Mouse (Mus musculus): Measurements from ENCODE around the gene Cyb561d2. TPM values are rescaled to one million over a fixed set of nuclear protein-coding genes. Genes with fewer than 3 reads are reported as not detected.

Cyb561d2 gene
- total and polyA plus RNA-seq, 3 experiments, result 37.8 to 38.1 TPM; not detected in 1

DNA sequence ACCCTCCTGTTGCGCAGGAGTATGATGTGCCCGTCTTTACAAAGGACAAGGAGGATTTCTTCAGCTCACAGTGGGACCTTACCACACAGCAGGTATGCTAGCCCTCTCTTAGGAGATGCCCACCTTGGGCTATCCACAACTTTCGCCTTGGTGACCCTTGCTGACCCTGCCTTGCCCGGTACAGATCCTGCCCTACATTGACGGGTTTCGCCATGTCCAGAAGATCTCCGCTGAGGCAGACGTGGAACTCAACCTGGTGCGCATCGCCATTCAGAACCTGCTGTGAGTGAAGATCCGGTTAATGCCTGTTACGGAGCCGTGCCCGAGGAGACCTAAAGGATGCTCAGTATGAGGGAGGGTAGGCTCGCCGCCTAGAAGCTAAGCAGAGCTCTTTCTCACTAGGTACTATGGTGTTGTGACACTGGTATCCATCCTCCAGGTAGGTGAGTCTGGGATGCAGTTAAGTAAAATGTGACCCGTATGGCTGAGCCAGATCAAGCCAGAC, 2.3 kb upstream of the Cyb561d2 start:
- no peak overlapping the region for H3K9ac ChIP-seq (ENCODE audit: control insufficient read depth, low read depth, low read length, poor library complexity, severe bottlenecking)
- H3K36me3 ChIP-seq (ENCODE audit: control insufficient read depth in 1 of 2, insufficient read depth in 2 of 2, low read length in 2 of 2), result peaks cover 0 to 2% of the 10 kb centered on the region in 2 experiments; a peak in 1 of 4 replicates
- no peak for DNase-seq (ENCODE audit: low read depth, low spot score)
- TF ChIP-seq POLR2A (IDR thresholded peaks at IDR 0.05; ENCODE audit: control insufficient read depth in 1 of 2, insufficient read depth in 1 of 2, low read depth in 1 of 2, low read length in 2 of 2, poor library complexity in 1 of 2), result no peak
- TF ChIP-seq ZNF384 (IDR thresholded peaks at IDR 0.05; ENCODE audit: low read depth, low read length), result no peak
- TF ChIP-seq ETS1 (IDR thresholded peaks at IDR 0.05; ENCODE audit: low read depth, low read length), result no peak
- TF ChIP-seq GATA1 (IDR thresholded peaks at IDR 0.05; ENCODE audit: low read depth, low read length), result no peak
- no peak for TF ChIP-seq CTCF (IDR thresholded peaks at IDR 0.05 in 2 of 3, conservative IDR thresholded peaks at IDR 0.05 in 1 of 3; ENCODE audit: control insufficient read depth in 1 of 3, insufficient read depth in 1 of 3, low read depth in 2 of 3, low read length in 3 of 3, poor library complexity in 1 of 3, severe bottlenecking in 1 of 3)
- TF ChIP-seq CHD1 (IDR thresholded peaks at IDR 0.05; ENCODE audit: low read depth, low read length), result no peak
- no peak for TF ChIP-seq TAL1 (IDR thresholded peaks at IDR 0.05; ENCODE audit: low read length)
- TF ChIP-seq TBP (IDR thresholded peaks at IDR 0.05; ENCODE audit: low read depth, low read length), result no peak
- no peak for TF ChIP-seq MYC (IDR thresholded peaks at IDR 0.05; ENCODE audit: low read depth, low read length)
- no peak for TF ChIP-seq ZKSCAN1 (IDR thresholded peaks at IDR 0.05; ENCODE audit: low read depth, low read length)
- TF ChIP-seq POLR2AphosphoS5 (IDR thresholded peaks at IDR 0.05; ENCODE audit: borderline replicate concordance, low read depth, low read length), result no peak
- TF ChIP-seq UBTF (IDR thresholded peaks at IDR 0.05; ENCODE audit: borderline replicate concordance, insufficient read depth, low read depth, low read length), result no peak
- no peak for TF ChIP-seq CHD2 (IDR thresholded peaks at IDR 0.05; ENCODE audit: low read length)
- no peak for TF ChIP-seq KAT2A (conservative IDR thresholded peaks at IDR 0.05; ENCODE audit: low read depth, low read length)
- H3K79me2 ChIP-seq (ENCODE audit: control insufficient read depth, insufficient read depth, low read length, poor library complexity), result peaks cover 4% of the 10 kb centered on the region; the same call in 1 of the 2 replicates
- H3K4me1 ChIP-seq (ENCODE audit: control insufficient read depth in 1 of 2, insufficient read depth in 2 of 2, low read length in 2 of 2), result peaks cover 0 to 8% of the 10 kb centered on the region in 2 experiments; a peak in 1 of 4 replicates
- H3K27me3 ChIP-seq (ENCODE audit: control insufficient read depth in 1 of 2, insufficient read depth in 2 of 2, low read length in 2 of 2), result no peaks in the 10 kb centered on the region
- no peak overlapping the region for H3K4me3 ChIP-seq (ENCODE audit: control insufficient read depth in 1 of 2, insufficient read depth in 1 of 2, low read depth in 2 of 2, low read length in 2 of 2)
- no peaks in the 10 kb centered on the region for H3K9me3 ChIP-seq (replicated peaks; ENCODE audit: insufficient read depth, low read length)
- no peak overlapping the region for H3K27ac ChIP-seq (ENCODE audit: control insufficient read depth, low read depth, low read length)

- Histone ChIP-seq H3K9ac (ENCODE audit: control insufficient read depth, low read depth, low read length, poor library complexity, severe bottlenecking) (no peak overlapping the region), H3K4me1 (ENCODE audit: control insufficient read depth in 1 of 2, insufficient read depth in 2 of 2, low read length in 2 of 2) (peaks cover 0 to 8% of the 10 kb centered on the region in 2 experiments; a peak in 1 of 4 replicates), H3K9me3 (replicated peaks; ENCODE audit: insufficient read depth, low read length) (no peaks in the 10 kb centered on the region), H3K79me2 (ENCODE audit: control insufficient read depth, insufficient read depth, low read length, poor library complexity) (peaks cover 4% of the 10 kb centered on the region; the same call in 1 of the 2 replicates), H3K4me3 (ENCODE audit: control insufficient read depth in 1 of 2, insufficient read depth in 1 of 2, low read depth in 2 of 2, low read length in 2 of 2) (no peak overlapping the region), H3K27ac (ENCODE audit: control insufficient read depth, low read depth, low read length) (no peak overlapping the region), H3K36me3 (ENCODE audit: control insufficient read depth in 1 of 2, insufficient read depth in 2 of 2, low read length in 2 of 2) (peaks cover 0 to 2% of the 10 kb centered on the region in 2 experiments; a peak in 1 of 4 replicates), H3K27me3 (ENCODE audit: control insufficient read depth in 1 of 2, insufficient read depth in 2 of 2, low read length in 2 of 2) (no peaks in the 10 kb centered on the region)
- no peak for DNase-seq (ENCODE audit: low read depth, low spot score)
- TF ChIP-seq TBP (IDR thresholded peaks at IDR 0.05; ENCODE audit: low read depth, low read length), result no peak
- no peak for TF ChIP-seq ZMIZ1 (IDR thresholded peaks at IDR 0.05; ENCODE audit: low read depth, low read length)
- no peak for TF ChIP-seq USF2 (IDR thresholded peaks at IDR 0.05; ENCODE audit: borderline replicate concordance in 1 of 2, insufficient read depth in 1 of 2, low read depth in 1 of 2, low read length in 2 of 2)
- no peak for TF ChIP-seq HCFC1 (IDR thresholded peaks at IDR 0.05; ENCODE audit: low read depth, low read length)
- TF ChIP-seq UBTF (IDR thresholded peaks at IDR 0.05; ENCODE audit: borderline replicate concordance, insufficient read depth, low read depth, low read length), result no peak
- no peak for TF ChIP-seq ETS1 (IDR thresholded peaks at IDR 0.05; ENCODE audit: low read depth, low read length)
- TF ChIP-seq ZC3H11A (IDR thresholded peaks at IDR 0.05; ENCODE audit: low read depth, low read length), result no peak
- no peak for TF ChIP-seq CTCF (IDR thresholded peaks at IDR 0.05 in 2 of 3, conservative IDR thresholded peaks at IDR 0.05 in 1 of 3; ENCODE audit: control insufficient read depth in 1 of 3, insufficient read depth in 1 of 3, low read depth in 2 of 3, low read length in 3 of 3, poor library complexity in 1 of 3, severe bottlenecking in 1 of 3)
- no peak for TF ChIP-seq CHD1 (IDR thresholded peaks at IDR 0.05; ENCODE audit: low read depth, low read length)
- TF ChIP-seq MXI1 (IDR thresholded peaks at IDR 0.05; ENCODE audit: low read depth, low read length), result no peak
- no peak for TF ChIP-seq NELFE (IDR thresholded peaks at IDR 0.05; ENCODE audit: low read depth, low read length)
- no peak for TF ChIP-seq POLR2AphosphoS5 (IDR thresholded peaks at IDR 0.05; ENCODE audit: borderline replicate concordance, low read depth, low read length)
- no peak for TF ChIP-seq USF1 (IDR thresholded peaks at IDR 0.05; ENCODE audit: low read depth, low read length)
- no peak for TF ChIP-seq POLR2AphosphoS2 (IDR thresholded peaks at IDR 0.05; ENCODE audit: low read length)
These were observed 1.3 kb upstream of the Cyb561d2 start for GRCm38 (mm10) chr9:107543299-107543698.

Measured in MEL (cell line).